Mouse (Mus musculus) c-Kit-negative CD71-positive TER-119-positive erythroid progenitor cells, embryonic 14.5 days (primary cell): ENCODE results near the gene Gm42674.

Experiments used
- DNase-seq: peaks from one replicate; pipeline ENCODE4 v3.0.0-alpha.2; 2013; ENCODE audit warnings: low read depth, low spot score

Gene Gm42674

DNA sequence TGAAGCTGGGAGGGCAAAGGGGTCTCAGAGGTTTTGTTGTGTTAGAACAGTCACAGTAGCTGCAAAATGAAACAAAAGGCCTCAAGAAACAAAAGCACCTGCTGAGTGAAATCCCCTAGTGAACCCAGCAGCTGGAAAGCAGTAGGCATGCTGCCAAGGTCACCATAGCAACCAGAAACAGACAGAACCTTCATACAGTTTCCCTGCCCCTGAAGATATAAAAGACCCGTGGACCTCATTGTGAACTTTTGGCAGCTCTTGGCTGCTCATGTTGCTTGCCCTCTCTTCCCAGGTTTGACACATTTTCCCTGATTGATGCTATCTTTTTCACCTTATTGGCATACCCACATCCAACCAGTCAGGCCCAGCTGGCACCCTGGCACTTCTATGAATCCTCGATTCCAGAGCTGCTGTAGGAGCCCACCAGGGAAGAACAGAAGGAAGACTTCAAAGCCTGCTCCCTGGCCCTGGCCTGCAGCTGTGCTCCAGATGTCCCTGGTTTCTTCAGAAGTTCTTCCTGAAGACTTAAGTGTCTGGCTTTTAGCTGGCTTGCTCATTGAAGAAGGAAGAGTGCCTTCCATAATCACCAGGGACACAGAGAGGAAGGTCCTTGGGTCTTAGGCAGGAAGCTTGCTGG is 21.8 kb downstream of the Gm42674 start:
- no peak for DNase-seq

DNA sequence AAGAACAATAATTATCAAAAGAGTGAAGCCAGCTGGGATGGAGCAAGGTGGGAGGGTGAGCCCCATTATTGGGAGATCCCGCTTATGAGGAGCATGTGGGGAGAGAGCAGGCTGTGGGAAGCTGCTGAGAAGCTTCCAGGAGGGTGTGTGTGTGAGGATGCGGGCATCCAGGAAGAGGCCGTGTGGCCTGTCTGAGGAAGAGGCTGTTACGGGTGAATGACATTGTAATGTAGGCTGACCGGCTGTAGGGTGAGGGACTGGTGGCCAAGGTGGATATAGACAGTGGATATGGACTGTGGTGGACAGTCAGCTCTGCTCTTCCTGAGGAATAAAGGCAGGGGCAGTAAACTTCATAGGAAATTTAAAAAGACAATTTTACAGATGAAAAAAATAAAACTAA is 23.8 kb downstream of the Gm42674 start:
- DNase-seq, result no peak

DNA sequence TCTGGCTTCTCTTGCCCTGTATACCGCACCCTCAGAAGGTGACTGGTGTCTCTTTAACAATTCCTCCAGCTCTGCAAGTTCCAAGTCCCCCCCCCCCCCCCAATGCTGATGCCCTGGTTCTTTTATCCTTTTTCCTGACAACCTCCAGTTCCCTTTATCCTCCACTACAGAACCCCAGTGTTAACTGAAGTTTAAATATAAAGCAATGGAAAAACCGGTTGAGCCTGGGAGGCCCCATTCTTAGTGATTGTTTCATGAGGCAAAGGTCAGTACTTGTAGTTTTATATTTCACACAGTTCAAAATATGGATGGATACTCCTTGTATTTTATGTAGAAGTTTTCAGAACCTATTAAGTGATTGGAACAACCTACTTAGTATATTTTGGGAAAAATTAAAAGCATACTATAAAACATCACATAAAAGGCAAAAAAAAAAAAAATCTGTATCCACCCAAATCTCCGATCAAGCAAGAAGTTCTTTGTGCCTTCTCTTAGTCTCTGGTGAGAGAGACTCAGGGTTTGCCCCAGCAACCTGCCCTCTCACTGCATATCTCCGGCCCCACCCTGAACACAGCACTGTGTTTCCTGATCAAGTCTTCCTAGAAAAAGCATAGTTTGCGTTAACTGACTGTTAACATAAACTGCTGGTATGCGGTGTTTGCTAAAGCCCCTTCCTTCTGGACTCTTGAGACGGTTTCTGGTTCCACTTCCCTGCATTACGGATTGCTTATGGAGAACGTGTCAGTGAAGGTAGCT is 24.7 kb downstream of the Gm42674 start:
- no peak for DNase-seq

DNA sequence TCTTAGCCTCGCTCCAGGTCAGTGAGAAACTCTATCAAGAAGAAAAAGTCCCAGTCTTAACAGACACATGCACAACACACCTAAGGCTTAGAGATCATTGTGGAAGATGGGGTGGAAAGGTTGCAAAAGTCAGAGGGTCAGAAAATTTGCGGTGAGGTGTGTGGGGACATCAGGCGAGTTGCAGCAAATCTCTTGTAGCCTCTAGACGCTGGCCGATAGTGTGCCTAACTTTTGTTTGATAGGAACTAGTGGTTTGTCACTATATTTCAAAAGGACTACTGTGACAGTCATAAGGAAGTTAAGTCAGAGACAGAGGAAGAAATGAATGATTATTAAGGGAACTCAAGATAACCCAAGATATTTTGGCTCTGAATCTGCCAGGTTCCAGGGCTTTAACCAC is 25.7 kb downstream of the Gm42674 start:
- no peak for DNase-seq

- no peak for DNase-seq
Observed at GRCm38 (mm10) chr3:90627807-90628206, 26.1 kb downstream of the Gm42674 start.

GRCm38 (mm10) chr3:90629298-90629697 is 27.6 kb downstream of the Gm42674 start:
- DNase-seq, result no peak

GRCm38 (mm10) chr3:90631984-90632383 is 30.3 kb downstream of the Gm42674 start:
- DNase-seq, result no peak

DNA sequence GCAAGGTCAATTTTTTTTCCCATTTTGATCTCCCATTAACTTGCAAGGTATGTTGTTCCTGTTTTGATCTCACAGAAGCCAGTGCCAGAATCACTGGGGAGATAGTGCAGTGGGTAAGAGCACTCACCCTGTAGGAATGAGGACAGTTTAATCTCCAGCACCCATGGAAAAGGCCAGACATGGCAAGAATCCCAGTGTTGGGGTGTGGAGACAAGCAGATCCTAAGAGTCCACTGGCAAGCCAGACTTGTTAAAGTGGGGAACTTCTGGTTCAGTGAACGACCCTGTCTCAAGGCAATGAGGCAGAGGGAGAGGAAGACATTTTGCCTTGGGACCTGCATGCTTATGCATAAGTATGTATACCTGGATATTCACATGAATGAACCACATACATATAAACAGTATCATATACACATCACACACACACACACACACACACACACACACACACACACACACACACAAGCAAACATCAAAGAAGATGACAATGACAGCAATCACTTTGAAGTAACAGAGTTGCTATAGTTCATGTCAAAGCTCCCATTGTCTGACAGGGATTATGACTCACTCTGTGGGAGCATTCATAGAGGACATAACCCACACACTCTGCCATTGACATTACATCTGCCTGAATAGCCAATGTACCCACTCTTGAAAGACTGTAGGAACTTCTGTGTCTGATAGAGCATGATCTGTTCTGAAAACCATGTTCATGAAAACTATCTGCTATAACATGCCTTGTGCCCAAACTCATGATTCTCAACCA is 37.0 kb downstream of the Gm42674 start:
- DNase-seq, result no peak

GRCm38 (mm10) chr3:90639511-90640154 is 37.9 kb downstream of the Gm42674 start:
- DNase-seq, result peak; percentile 29

- no peak for DNase-seq
Observed at GRCm38 (mm10) chr3:90640981-90641380, 39.3 kb downstream of the Gm42674 start.

DNA sequence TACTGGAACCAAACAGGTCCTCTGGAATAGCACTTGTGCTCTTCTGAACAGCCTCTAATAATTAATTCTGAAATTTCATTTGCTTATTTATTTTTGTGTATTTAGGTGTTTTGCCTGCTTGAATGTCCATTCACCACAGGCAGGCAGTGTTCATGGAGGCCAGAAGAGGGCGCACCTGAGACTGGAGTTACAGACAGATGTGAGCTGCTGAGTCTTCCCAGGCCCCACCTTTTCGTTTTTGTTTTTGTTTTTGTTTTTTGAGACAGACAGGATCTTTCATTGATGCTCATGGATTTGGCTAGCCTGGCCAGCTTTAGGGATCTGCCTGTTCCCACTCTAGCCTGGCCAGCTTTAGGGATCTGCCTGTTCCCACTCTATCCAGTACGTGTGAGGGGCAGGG is 42.5 kb downstream of the Gm42674 start:
- DNase-seq, result no peak

GRCm38 (mm10) chr3:90647291-90647690 is 45.6 kb downstream of the Gm42674 start:
- DNase-seq, result no peak

DNA sequence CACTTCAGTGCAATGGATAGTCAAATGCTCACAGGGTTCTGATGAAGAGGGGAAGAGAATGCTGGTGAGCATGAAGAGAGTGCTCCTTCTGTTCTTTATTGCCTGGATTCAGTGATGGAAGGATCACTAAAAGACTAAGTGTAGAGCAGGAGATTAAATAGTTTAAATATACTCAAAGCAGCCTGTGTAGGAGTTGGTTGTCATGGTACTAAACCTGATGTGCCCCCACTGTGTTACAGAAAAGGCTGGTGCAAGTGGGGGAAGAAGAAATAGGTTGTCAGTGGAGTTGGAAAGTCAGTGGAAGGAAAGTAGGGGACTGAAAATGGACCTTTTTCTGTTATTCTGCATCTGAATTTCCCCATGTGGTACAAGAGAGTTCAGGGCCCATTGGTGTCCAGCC is 47.3 kb downstream of the Gm42674 start:
- DNase-seq, result no peak

- DNase-seq, result no peak
Observed at GRCm38 (mm10) chr3:90649832-90650231, 48.1 kb downstream of the Gm42674 start.

- DNase-seq, result no peak
Observed at GRCm38 (mm10) chr3:90652878-90653508, 51.3 kb downstream of the Gm42674 start.

DNA sequence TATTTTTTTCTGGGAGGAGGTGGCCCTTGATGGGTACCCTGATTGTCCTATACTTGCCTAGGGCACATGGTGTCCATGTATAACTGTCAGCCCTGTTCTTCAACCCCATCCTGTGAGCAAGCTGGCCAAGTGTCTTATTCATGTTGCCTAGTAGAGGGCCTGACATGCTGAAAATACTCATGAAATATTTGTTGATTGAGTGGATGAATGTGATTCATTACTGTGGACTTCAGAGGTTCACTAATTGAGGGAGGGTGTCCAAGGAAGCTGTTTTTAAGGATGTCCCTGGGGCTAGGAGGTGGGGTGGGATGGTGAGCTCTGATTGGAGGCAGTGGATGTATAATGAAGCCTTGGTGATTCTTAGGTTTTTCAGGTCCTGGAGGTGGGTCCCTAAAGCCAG is 52.0 kb downstream of the Gm42674 start, which contains the start of gene S100a7a:
TSS of gene S100a7a (plus strand) at position 301 of the 400 bp plus-strand sequence.
- DNase-seq, result no peak
